Mouse (Mus musculus): ENCODE results near the gene Bpifa1. TPM values are rescaled to one million over a fixed set of nuclear protein-coding genes. Genes with fewer than 3 reads are reported as not detected.

Bpifa1 gene
- not detected in 2 replicates for polyA plus RNA-seq (2014; fragmentation: Nextera tagmentation; extraction: Ambion mirVana)

GRCm38 (mm10) chr2:154142580-154142979 lies at the start of gene Bpifa1:
TSS of gene Bpifa1 (plus strand) at chr2:154142880.
- Histone ChIP-seq H3K36me3 (ENCODE audit: control insufficient read depth, insufficient read depth, low read length) (no peaks in the 10 kb centered on the region), H3K9ac (replicated peaks; ENCODE audit: low read length) (no peak within 1 kb of the TSS), H3K4me3 (replicated peaks; ENCODE audit: low read depth, low read length) (no peak within 1 kb of the TSS), H3K27me3 (ENCODE audit: control insufficient read depth, insufficient read depth, low read length) (no peaks in the 10 kb centered on the region), H3K9me3 (ENCODE audit: control insufficient read depth, low read length) (no peaks in the 10 kb centered on the region), H3K4me1 (ENCODE audit: control insufficient read depth, insufficient read depth, low read length) (no peaks in the 10 kb centered on the region), H3K27ac (replicated peaks; ENCODE audit: low read depth, low read length) (no peak within 1 kb of the TSS), H3K4me2 (ENCODE audit: low read length) (no peak within 1 kb of the TSS)
- no peak for ATAC-seq (ENCODE audit: low FRiP score, low TSS enrichment)
- WGBS = 86% methylated on average over 4 of the region's 4 CpGs
- no peak for DNase-seq

GRCm38 (mm10) chr2:154097734-154098133 lies 44.9 kb upstream of the Bpifa1 start:
- Histone ChIP-seq H3K27me3 (ENCODE audit: control insufficient read depth, insufficient read depth, low read length) (no peaks in the 10 kb centered on the region), H3K9me3 (ENCODE audit: control insufficient read depth, low read length) (no peaks in the 10 kb centered on the region), H3K36me3 (ENCODE audit: control insufficient read depth, insufficient read depth, low read length) (no peaks in the 10 kb centered on the region), H3K4me1 (ENCODE audit: control insufficient read depth, insufficient read depth, low read length) (no peaks in the 10 kb centered on the region), H3K4me3 (replicated peaks; ENCODE audit: low read depth, low read length) (no peak overlapping the region), H3K27ac (replicated peaks; ENCODE audit: low read depth, low read length) (no peak overlapping the region), H3K9ac (replicated peaks; ENCODE audit: low read length) (no peak overlapping the region), H3K4me2 (ENCODE audit: low read length) (no peak overlapping the region)
- 49% methylated on average over 1 of the region's 1 CpGs for WGBS
- no peak for ATAC-seq (ENCODE audit: low FRiP score, low TSS enrichment)
- peak; percentile 27 for DNase-seq

- ATAC-seq (ENCODE audit: low FRiP score, low TSS enrichment) (no peak), DNase-seq (no peak)
- Histone ChIP-seq H3K9me3 (ENCODE audit: control insufficient read depth, low read length) (no peaks in the 10 kb centered on the region), H3K9ac (replicated peaks; ENCODE audit: low read length) (no peak overlapping the region), H3K4me1 (ENCODE audit: control insufficient read depth, insufficient read depth, low read length) (no peaks in the 10 kb centered on the region), H3K27ac (replicated peaks; ENCODE audit: low read depth, low read length) (no peak overlapping the region), H3K27me3 (ENCODE audit: control insufficient read depth, insufficient read depth, low read length) (no peaks in the 10 kb centered on the region), H3K4me2 (ENCODE audit: low read length) (no peak overlapping the region), H3K4me3 (replicated peaks; ENCODE audit: low read depth, low read length) (no peak overlapping the region), H3K36me3 (ENCODE audit: control insufficient read depth, insufficient read depth, low read length) (no peaks in the 10 kb centered on the region)
- 89% methylated on average over 3 of the region's 3 CpGs for WGBS
Observed at GRCm38 (mm10) chr2:154117381-154117780, 25.3 kb upstream of the Bpifa1 start.

- H3K36me3 ChIP-seq (ENCODE audit: control insufficient read depth, insufficient read depth, low read length) = no peaks in the 10 kb centered on the region
- 76% methylated on average over 2 of the region's 2 CpGs for WGBS
- H3K4me2 ChIP-seq (ENCODE audit: low read length) = no peak within 1 kb of the TSS
- H3K9ac ChIP-seq (replicated peaks; ENCODE audit: low read length) = no peak within 1 kb of the TSS
- H3K27me3 ChIP-seq (ENCODE audit: control insufficient read depth, insufficient read depth, low read length) = no peaks in the 10 kb centered on the region
- H3K9me3 ChIP-seq (ENCODE audit: control insufficient read depth, low read length) = no peaks in the 10 kb centered on the region
- ATAC-seq (ENCODE audit: low FRiP score, low TSS enrichment) (no peak), DNase-seq (no peak)
- no peak within 1 kb of the TSS for H3K4me3 ChIP-seq (replicated peaks; ENCODE audit: low read depth, low read length)
- no peaks in the 10 kb centered on the region for H3K4me1 ChIP-seq (ENCODE audit: control insufficient read depth, insufficient read depth, low read length)
- H3K27ac ChIP-seq (replicated peaks; ENCODE audit: low read depth, low read length) = no peak within 1 kb of the TSS
Observed at GRCm38 (mm10) chr2:154130120-154130519, 12.6 kb upstream of the Bpifa1 start, which contains the start of gene Bpifa3. TSS of gene Bpifa3 (plus strand) at chr2:154130336.

- peak; percentile 19 for DNase-seq
- no peak overlapping the region for H3K4me3 ChIP-seq (replicated peaks; ENCODE audit: low read depth, low read length)
- H3K36me3 ChIP-seq (ENCODE audit: control insufficient read depth, insufficient read depth, low read length) = no peaks in the 10 kb centered on the region
- H3K9me3 ChIP-seq (ENCODE audit: control insufficient read depth, low read length) = no peaks in the 10 kb centered on the region
- no peak overlapping the region for H3K9ac ChIP-seq (replicated peaks; ENCODE audit: low read length)
- H3K27me3 ChIP-seq (ENCODE audit: control insufficient read depth, insufficient read depth, low read length) = no peaks in the 10 kb centered on the region
- no peak overlapping the region for H3K4me2 ChIP-seq (ENCODE audit: low read length)
- no peak for ATAC-seq (ENCODE audit: low FRiP score, low TSS enrichment)
- WGBS = 84% methylated on average over 3 of the region's 3 CpGs
- no peak overlapping the region for H3K27ac ChIP-seq (replicated peaks; ENCODE audit: low read depth, low read length)
- no peaks in the 10 kb centered on the region for H3K4me1 ChIP-seq (ENCODE audit: control insufficient read depth, insufficient read depth, low read length)
Observed at GRCm38 (mm10) chr2:154143735-154144134, 1.1 kb downstream of the Bpifa1 start.

GRCm38 (mm10) chr2:154147496-154147895 lies 4.8 kb downstream of the Bpifa1 start:
- H3K27me3 ChIP-seq (ENCODE audit: control insufficient read depth, insufficient read depth, low read length) = no peaks in the 10 kb centered on the region
- no peak overlapping the region for H3K27ac ChIP-seq (replicated peaks; ENCODE audit: low read depth, low read length)
- no peak overlapping the region for H3K4me3 ChIP-seq (replicated peaks; ENCODE audit: low read depth, low read length)
- ATAC-seq (ENCODE audit: low FRiP score, low TSS enrichment) = no peak
- no peak for DNase-seq
- H3K4me1 ChIP-seq (ENCODE audit: control insufficient read depth, insufficient read depth, low read length) = no peaks in the 10 kb centered on the region
- H3K36me3 ChIP-seq (ENCODE audit: control insufficient read depth, insufficient read depth, low read length) = no peaks in the 10 kb centered on the region
- 86% methylated on average over 4 of the region's 4 CpGs for WGBS
- no peak overlapping the region for H3K9ac ChIP-seq (replicated peaks; ENCODE audit: low read length)
- no peaks in the 10 kb centered on the region for H3K9me3 ChIP-seq (ENCODE audit: control insufficient read depth, low read length)
- no peak overlapping the region for H3K4me2 ChIP-seq (ENCODE audit: low read length)

GRCm38 (mm10) chr2:154158433-154158832 lies 15.8 kb downstream of the Bpifa1 start:
- Histone ChIP-seq H3K4me2 (ENCODE audit: low read length) (no peak overlapping the region), H3K9ac (replicated peaks; ENCODE audit: low read length) (no peak overlapping the region), H3K27me3 (ENCODE audit: control insufficient read depth, insufficient read depth, low read length) (no peaks in the 10 kb centered on the region), H3K4me3 (replicated peaks; ENCODE audit: low read depth, low read length) (no peak overlapping the region), H3K4me1 (ENCODE audit: control insufficient read depth, insufficient read depth, low read length) (no peaks in the 10 kb centered on the region), H3K36me3 (ENCODE audit: control insufficient read depth, insufficient read depth, low read length) (no peaks in the 10 kb centered on the region), H3K9me3 (ENCODE audit: control insufficient read depth, low read length) (no peaks in the 10 kb centered on the region), H3K27ac (replicated peaks; ENCODE audit: low read depth, low read length) (no peak overlapping the region)
- 35% methylated on average over 3 of the region's 3 CpGs for WGBS
- DNase-seq (peak; percentile 71), ATAC-seq (ENCODE audit: low FRiP score, low TSS enrichment) (no peak)

GRCm38 (mm10) chr2:154162307-154162706 lies 19.6 kb downstream of the Bpifa1 start, which contains the start of gene Bpifa5:
TSS of gene Bpifa5 (plus strand) at chr2:154162607.
- no peak for DNase-seq
- no peaks in the 10 kb centered on the region for H3K4me1 ChIP-seq (ENCODE audit: control insufficient read depth, insufficient read depth, low read length)
- H3K9ac ChIP-seq (replicated peaks; ENCODE audit: low read length) = no peak within 1 kb of the TSS
- no peaks in the 10 kb centered on the region for H3K27me3 ChIP-seq (ENCODE audit: control insufficient read depth, insufficient read depth, low read length)
- H3K27ac ChIP-seq (replicated peaks; ENCODE audit: low read depth, low read length) = no peak within 1 kb of the TSS
- no peaks in the 10 kb centered on the region for H3K36me3 ChIP-seq (ENCODE audit: control insufficient read depth, insufficient read depth, low read length)
- no peaks in the 10 kb centered on the region for H3K9me3 ChIP-seq (ENCODE audit: control insufficient read depth, low read length)
- no peak within 1 kb of the TSS for H3K4me3 ChIP-seq (replicated peaks; ENCODE audit: low read depth, low read length)
- no peak within 1 kb of the TSS for H3K4me2 ChIP-seq (ENCODE audit: low read length)
- no peak for ATAC-seq (ENCODE audit: low FRiP score, low TSS enrichment)
- 80% methylated on average over 8 of the region's 8 CpGs for WGBS

- Histone ChIP-seq H3K27me3 (ENCODE audit: control insufficient read depth, insufficient read depth, low read length) (no peaks in the 10 kb centered on the region), H3K4me2 (ENCODE audit: low read length) (no peak overlapping the region), H3K4me1 (ENCODE audit: control insufficient read depth, insufficient read depth, low read length) (no peaks in the 10 kb centered on the region), H3K9me3 (ENCODE audit: control insufficient read depth, low read length) (no peaks in the 10 kb centered on the region), H3K4me3 (replicated peaks; ENCODE audit: low read depth, low read length) (no peak overlapping the region), H3K36me3 (ENCODE audit: control insufficient read depth, insufficient read depth, low read length) (no peaks in the 10 kb centered on the region), H3K9ac (replicated peaks; ENCODE audit: low read length) (no peak overlapping the region), H3K27ac (replicated peaks; ENCODE audit: low read depth, low read length) (no peak overlapping the region)
- DNase-seq (no peak), ATAC-seq (ENCODE audit: low FRiP score, low TSS enrichment) (no peak)
- 85% methylated on average over 5 of the region's 5 CpGs for WGBS
Observed at GRCm38 (mm10) chr2:154163306-154163705, 20.6 kb downstream of the Bpifa1 start.

All from midbrain, embryonic 14.5 days (tissue).